Mouse (Mus musculus): ENCODE results near the gene Dctn1.
A peak's percentile ranks its signal among the peaks of the same experiment; 100 is the strongest.

GRCm38 (mm10) chr6:83162701-83163100 lies 3.0 kb upstream of the Dctn1 start:
- TF ChIP-seq POLR2A (IDR thresholded peaks at IDR 0.05; ENCODE audit: borderline replicate concordance, extremely low read depth, insufficient read depth, insufficient read length, poor library complexity, severe bottlenecking) (no peak), CTCF (IDR thresholded peaks at IDR 0.05; ENCODE audit: borderline replicate concordance, extremely low read depth, insufficient read depth, insufficient read length) (peak; percentile 79)

Data from brain, embryonic 14.5 days (tissue).